Mouse (Mus musculus): Measurements from ENCODE around the gene Tff2. TPM values are rescaled to one million over a fixed set of nuclear protein-coding genes. Genes with fewer than 3 reads are reported as not detected.

Gene Tff2
- polyA plus RNA-seq, 1 experiment from 2014 or later, result not detected

- DNase-seq (ENCODE audit: extremely low spot score, low spot score), result no peak
- WGBS, result 88% methylated on average over 5 of the region's 5 CpGs
Measured at GRCm38 (mm10) chr17:31098788-31099187, 45.3 kb downstream of the Tff2 start.

GRCm38 (mm10) chr17:31096893-31097292, 47.2 kb downstream of the Tff2 start:
- Histone ChIP-seq H3K36me3 (replicated peaks) (peaks cover 7% of the 10 kb centered on the region), H3K4me3 (no peak overlapping the region), H3K9me3 (0 out of 2 replicates have a peak, but pooled peaks cover 7% of the 10 kb centered on the region), H3K4me1 (peaks cover 8% of the 10 kb centered on the region), H3K27ac (no peak overlapping the region), H3K27me3 (ENCODE audit: poor library complexity, severe bottlenecking) (no peaks in the 10 kb centered on the region)
- 100% methylated on average over 2 of the region's 2 CpGs for WGBS
- DNase-seq (ENCODE audit: extremely low spot score, low spot score), result no peak

More at GRCm38 (mm10) chr17:31098788-31099187, 45.3 kb downstream of the Tff2 start:
- Histone ChIP-seq H3K27me3 (ENCODE audit: poor library complexity, severe bottlenecking) (no peaks in the 10 kb centered on the region), H3K4me3 (no peak overlapping the region), H3K27ac (no peak overlapping the region), H3K36me3 (replicated peaks) (no peaks in the 10 kb centered on the region; the same call in 1 of the 2 replicates), H3K9me3 (0 out of 2 replicates have a peak, but pooled peaks cover 7% of the 10 kb centered on the region), H3K4me1 (peaks cover 8% of the 10 kb centered on the region)

GRCm38 (mm10) chr17:31095570-31095969, 48.5 kb downstream of the Tff2 start:
- H3K27ac ChIP-seq, result no peak overlapping the region
- H3K4me3 ChIP-seq, result no peak overlapping the region
- H3K27me3 ChIP-seq (ENCODE audit: poor library complexity, severe bottlenecking), result no peaks in the 10 kb centered on the region
- DNase-seq (ENCODE audit: extremely low spot score, low spot score), result no peak
- H3K36me3 ChIP-seq (replicated peaks), result peaks cover 7% of the 10 kb centered on the region
- H3K9me3 ChIP-seq, result 0 out of 2 replicates have a peak, but pooled peaks cover 7% of the 10 kb centered on the region
- WGBS, result 89% methylated on average over 7 of the region's 7 CpGs
- H3K4me1 ChIP-seq, result peaks cover 18% of the 10 kb centered on the region

GRCm38 (mm10) chr17:31094781-31095180, 49.3 kb downstream of the Tff2 start:
- WGBS, result 61% methylated on average over 5 of the region's 5 CpGs
- H3K27ac ChIP-seq, result no peak overlapping the region
- 0 out of 2 replicates have a peak, but pooled peaks cover 7% of the 10 kb centered on the region for H3K9me3 ChIP-seq
- H3K4me1 ChIP-seq, result peaks cover 26% of the 10 kb centered on the region
- peaks cover 7% of the 10 kb centered on the region for H3K36me3 ChIP-seq (replicated peaks)
- H3K4me3 ChIP-seq, result no peak overlapping the region
- no peaks in the 10 kb centered on the region for H3K27me3 ChIP-seq (ENCODE audit: poor library complexity, severe bottlenecking)
- no peak for DNase-seq (ENCODE audit: extremely low spot score, low spot score)

Other genes starting within 250 kb of the Tff2 start
- gene Glp1r, start 242.5 kb downstream of the Tff2 start, polyA plus RNA-seq (2016; fragmentation: Nextera tagmentation; extraction: Ambion mirVana), result 0.05 TPM in 1 of 2 replicates, not detected in the other
- gene Umodl1, start 189.6 kb downstream of the Tff2 start, polyA plus RNA-seq (2016; fragmentation: Nextera tagmentation; extraction: Ambion mirVana), result 0.12 TPM in 1 of 2 replicates, not detected in the other
- 6.7 and 7.9 TPM in 2 replicates for gene Abcg1, start 86.6 kb downstream of the Tff2 start, polyA plus RNA-seq (2016; fragmentation: Nextera tagmentation; extraction: Ambion mirVana)
- gene Tff3, start 14.6 kb downstream of the Tff2 start, polyA plus RNA-seq (2016; fragmentation: Nextera tagmentation; extraction: Ambion mirVana), result 0.64 and 0.71 TPM in 2 replicates
- gene Tff1, start 21.0 kb upstream of the Tff2 start, polyA plus RNA-seq (2016; fragmentation: Nextera tagmentation; extraction: Ambion mirVana), result not detected in 2 replicates
- not detected in 2 replicates for gene Tmprss3, start 54.7 kb upstream of the Tff2 start, polyA plus RNA-seq (2016; fragmentation: Nextera tagmentation; extraction: Ambion mirVana)
- 0.39 and 0.42 TPM in 2 replicates for gene Ubash3a, start 63.6 kb upstream of the Tff2 start, polyA plus RNA-seq (2016; fragmentation: Nextera tagmentation; extraction: Ambion mirVana)
- 3.5 and 4.3 TPM in 2 replicates for gene Rsph1, start 133.1 kb upstream of the Tff2 start, polyA plus RNA-seq (2016; fragmentation: Nextera tagmentation; extraction: Ambion mirVana)
- gene Slc37a1, start 142.5 kb upstream of the Tff2 start, polyA plus RNA-seq (2016; fragmentation: Nextera tagmentation; extraction: Ambion mirVana), result 4.5 and 6.7 TPM in 2 replicates
- 16.6 and 16.8 TPM in 2 replicates for gene Pde9a, start 241.9 kb upstream of the Tff2 start, polyA plus RNA-seq (2016; fragmentation: Nextera tagmentation; extraction: Ambion mirVana)